Mouse (Mus musculus): ENCODE measurements around the gene Dclk2.

Dclk2 gene

DNA sequence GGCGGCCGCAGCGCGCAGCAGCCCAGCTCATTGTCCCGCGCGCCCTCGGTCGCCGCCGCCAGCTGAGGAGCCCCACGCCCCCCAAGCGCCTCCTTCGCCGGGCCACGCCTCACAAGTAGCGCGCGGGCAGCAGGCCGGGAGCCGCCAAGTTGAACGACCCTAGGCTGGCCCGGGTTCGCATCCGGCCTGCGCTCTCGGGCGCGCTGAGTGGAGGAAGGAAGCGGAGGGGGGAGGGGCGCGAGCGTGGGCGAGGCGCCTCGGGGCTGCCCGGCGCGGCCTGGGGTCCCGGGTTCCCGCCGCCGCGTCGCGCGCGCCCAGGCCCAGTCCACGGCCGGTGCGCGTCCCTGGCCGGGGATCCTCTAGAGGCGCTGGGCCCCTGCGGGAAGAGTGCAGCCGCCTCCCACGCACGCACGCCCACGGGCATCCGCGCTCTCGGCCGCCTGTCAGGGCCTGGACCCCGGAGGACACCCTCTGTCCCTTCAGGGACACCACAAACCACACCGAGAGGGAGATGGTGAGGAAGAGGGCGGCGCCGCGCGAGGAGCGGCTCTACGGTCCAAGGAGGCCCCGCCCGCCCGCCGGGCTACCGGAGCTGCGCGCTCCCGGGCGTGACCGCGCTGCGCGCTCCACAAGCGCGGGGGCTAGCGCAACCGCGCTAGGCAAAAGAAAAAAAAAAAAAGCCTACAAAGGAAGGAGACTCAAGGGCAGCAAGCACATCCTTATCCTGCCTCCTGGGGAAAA lies at the start of gene Dclk2:
Gene Dclk2 (minus strand): TSS at position 510 of the 741 bp plus-strand sequence.
- peak; percentile 29 for DNase-seq (ENCODE audit: low read depth)

DNA sequence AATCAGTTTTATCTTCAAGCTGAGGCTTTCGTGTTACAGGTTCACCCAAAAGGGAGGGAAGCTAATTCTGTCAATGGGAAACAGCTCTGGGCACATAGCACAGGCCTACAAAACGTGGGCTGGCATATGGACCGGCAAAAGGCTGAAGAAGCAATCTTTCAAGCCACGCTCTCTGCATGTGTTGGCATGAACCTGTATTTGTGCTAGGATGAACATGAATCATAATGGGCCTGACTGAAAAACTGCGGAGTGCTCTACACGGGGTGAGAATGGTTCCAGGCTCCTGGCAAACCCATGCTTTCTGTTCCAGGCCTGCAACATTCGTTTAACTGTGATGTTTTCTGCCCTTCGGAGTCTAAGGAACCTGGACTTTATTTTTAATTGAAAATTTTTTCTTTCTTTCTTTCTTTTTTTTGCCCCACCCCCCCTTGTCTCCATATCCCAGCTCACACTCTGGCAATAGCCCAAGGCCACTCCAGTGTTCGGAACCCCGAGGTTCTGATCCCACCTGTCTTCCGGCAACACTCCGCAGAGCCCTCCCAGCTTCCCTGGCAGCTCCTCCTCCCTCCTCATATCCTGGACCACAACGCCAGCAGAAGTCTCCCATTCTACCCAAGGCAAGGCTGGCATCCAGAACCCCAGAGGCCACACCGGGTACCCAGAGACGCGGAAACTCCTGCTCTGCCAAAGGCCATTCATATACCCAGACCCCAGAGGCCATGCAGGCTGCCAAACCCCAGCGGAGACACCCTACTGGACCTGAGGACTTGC lies 42.2 kb upstream of the Dclk2 start:
- DNase-seq (ENCODE audit: low read depth), result no peak

DNA sequence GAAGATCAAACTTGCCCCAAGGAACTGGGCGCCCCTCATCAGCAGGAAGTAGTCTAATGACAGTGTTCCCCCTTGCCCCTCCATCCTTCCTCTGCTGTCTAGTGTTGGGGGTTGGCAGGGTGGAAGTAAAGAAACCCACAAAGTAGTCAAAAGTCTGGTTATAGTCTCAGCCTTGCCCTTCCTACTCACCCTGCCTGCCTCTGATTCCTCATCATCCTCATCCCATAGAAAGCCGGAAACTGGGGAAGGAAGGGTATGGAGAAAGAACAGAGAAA lies 40.7 kb upstream of the Dclk2 start:
- no peak for DNase-seq (ENCODE audit: low read depth)

DNA sequence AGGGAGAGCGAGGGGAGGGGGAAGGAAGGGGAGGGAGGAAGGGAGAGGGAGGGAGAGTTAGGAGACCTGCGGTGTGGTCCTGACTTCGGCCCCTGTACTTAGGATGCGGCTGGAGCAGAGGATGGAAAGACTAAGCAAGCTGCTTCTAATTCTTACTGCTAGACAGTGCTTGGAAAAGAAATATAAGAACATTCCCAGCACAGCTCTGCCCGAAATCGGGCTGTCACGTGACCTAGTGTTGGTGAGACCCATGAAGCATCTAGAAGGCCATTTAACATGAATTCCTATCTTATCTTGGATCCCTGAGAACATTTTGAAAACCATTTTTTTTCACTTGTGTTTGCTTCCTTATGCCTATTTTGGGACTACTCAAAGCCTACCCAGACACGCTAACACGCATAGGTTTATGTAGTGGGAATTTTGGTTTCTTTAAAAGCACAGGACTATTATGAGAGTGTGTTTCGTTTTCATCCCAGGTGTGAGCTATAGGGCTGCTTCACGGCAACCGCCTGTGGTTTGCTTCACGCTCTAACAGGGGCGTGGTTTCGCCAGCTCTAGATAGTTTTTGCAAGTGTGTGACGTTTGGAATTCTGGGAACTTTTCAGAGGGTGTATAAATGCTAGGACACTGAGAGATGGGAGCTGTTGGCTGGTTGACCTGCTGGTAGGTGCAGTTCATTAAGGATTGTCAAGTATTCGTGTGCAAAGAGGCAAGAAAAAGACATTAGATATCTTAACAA lies 40.2 kb upstream of the Dclk2 start:
- DNase-seq (ENCODE audit: low read depth), result no peak

DNA sequence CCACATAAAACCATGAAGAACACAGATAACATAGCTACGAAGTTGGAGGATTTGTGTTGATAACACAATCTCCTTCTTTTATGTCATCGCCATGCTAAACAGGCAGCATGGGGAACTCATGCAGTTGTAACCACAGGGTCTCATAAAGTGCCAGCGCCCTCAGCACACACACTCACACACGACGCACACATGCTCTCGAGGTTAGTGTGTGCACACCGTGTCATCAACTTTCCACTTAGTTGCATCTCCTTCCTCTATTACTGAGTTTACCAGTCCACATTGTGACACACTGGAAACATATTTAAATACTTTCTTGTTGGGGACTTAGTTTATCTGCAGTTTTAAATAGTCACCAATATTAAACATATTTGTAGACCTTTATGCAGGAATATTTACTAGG lies 38.4 kb upstream of the Dclk2 start:
- no peak for DNase-seq (ENCODE audit: low read depth)

DNA sequence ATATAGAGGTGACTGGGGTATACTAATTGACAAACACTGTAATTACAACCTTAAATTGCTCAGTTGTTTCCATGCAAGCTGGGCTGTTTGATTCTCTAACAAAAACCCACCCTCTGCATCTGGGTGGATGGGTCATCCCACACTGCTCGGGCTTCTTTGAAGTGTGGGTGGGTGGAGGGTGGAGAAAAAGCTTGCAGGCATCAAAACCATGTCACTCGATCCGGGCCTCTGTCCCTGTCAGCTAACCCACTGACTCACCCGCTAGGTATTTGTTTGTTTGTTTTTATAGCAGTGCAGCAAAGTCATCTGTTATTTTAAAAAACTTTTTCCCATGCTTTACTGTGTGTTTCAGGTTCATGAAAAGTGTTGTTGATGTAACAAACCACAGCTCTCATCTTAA lies 34.7 kb upstream of the Dclk2 start:
- no peak for DNase-seq (ENCODE audit: low read depth)

DNA sequence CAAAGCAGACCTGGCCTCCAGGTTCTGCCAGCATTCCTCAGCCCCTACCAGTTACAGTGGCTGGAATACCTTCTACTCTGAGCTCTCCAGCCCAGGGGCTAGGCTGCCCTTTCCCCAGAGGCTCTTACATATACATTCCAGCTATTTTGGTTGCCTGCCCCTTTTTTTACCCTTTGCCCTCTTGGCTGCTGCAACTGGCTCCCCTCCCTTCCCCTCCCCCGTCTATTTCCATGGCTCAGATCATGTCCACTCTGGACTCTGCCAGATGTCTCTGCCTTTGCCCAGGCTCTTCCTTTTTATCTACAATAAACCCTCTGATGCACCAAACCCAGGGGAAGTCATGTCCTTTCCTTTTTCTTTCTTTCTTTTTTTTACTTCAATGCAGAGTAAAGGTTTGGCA lies 33.9 kb upstream of the Dclk2 start:
- no peak for DNase-seq (ENCODE audit: low read depth)

DNA sequence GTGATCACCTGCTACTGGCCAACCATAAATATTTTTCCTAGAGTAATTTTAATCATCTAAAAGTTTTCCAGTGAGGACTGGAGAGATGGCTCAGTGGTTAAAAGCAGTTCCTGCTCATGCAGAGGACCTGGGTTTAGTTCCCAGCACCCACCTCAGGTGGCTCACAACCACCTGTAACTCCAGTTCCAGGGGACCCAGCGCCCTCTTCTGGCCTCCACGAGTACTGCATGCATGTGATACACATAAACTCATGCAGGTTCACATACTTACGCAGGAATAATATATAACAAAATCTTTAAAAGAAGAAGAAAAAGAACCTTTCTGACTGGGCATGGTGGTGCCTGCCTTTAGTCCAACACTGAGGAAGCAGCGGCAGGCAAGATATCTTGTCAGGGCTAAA lies 33.2 kb upstream of the Dclk2 start:
- DNase-seq (ENCODE audit: low read depth), result no peak

DNA sequence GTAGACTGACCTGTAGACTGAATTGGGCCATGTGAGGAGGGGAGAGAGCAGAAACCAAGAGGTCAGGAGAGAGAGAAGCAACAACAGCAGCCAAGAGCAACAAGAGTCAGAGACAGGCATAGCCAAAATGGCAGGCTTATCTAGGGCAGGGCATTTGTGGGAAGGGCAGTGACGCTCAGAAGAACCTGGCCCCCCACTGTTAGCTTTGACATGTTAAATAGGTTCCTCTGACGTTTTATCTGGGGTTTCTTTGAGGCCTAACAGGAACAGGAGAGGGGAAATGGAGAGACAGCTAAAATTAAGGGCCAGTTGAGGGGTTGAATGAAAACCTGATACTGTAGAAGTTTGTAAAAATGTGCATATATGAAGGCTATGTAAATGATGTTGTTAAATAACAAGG lies 30.0 kb upstream of the Dclk2 start:
- DNase-seq (ENCODE audit: low read depth), result no peak

DNA sequence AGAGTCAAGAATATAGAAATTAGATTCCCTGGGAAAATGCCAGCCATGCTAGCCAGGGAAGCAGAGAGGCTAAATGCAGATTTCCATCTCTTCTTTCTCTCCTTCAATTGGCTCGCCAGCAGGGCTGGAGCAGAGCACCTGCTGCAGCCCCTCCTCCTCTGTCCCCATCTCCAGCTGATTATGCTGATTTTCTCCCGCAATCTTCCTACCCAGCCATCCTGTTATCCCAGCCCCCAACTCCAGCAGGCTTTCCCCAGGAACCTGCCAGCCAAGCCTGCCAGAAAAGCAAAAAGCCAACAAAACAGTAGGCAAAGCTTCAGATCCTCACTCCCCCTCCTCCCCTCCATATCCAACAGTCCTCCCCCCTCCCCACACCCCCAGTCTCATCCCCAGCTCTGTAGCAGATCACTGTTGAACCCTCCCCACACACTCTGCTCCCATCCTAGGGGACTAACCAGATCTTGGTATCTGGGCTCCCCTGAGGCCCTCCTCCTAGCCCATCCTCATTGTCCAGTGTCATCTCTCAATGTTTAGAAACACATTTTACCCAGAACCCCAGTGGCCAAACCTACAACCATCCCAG lies 15.7 kb upstream of the Dclk2 start:
- DNase-seq (ENCODE audit: low read depth), result no peak

DNA sequence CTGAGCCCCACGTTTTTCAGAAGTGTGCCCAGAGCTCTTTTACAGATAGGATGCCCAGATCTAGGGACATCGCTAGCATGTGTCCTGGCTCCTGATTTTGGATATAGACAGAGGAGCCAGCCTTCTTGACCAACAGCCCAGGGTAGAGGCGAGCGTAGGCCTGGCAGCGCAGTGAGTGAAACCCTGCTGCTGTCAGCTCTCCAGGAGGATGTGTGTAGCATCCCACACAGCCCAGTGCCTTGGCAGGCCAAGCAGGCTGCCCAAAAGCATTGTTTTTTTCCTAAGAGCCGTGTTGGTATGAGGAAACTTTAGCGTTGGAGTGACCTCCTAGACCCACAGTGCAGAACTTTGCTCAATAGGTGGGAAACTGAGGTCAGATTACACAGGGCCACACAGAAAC lies 12.8 kb upstream of the Dclk2 start:
- DNase-seq (ENCODE audit: low read depth), result no peak

DNA sequence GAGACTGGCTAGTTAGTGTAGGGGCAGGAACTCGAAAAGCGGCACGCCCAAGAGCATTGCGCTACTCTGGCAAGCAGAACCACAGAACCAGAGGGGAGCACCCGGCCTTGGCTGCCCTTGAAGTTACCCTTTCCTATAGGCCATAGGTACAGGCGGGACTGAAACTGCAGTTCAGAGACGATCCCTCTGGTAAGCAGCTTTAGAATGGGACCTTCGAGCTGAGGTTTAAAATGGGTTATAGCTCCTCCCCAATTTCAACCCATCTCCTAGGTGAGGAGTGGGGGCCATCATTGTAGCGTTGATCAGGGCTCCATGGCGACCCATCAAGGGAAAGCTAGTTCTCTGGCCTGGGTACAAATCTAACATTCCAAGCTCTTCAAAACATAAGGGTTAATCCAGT lies 3.0 kb upstream of the Dclk2 start:
- no peak for DNase-seq (ENCODE audit: low read depth)

DNA sequence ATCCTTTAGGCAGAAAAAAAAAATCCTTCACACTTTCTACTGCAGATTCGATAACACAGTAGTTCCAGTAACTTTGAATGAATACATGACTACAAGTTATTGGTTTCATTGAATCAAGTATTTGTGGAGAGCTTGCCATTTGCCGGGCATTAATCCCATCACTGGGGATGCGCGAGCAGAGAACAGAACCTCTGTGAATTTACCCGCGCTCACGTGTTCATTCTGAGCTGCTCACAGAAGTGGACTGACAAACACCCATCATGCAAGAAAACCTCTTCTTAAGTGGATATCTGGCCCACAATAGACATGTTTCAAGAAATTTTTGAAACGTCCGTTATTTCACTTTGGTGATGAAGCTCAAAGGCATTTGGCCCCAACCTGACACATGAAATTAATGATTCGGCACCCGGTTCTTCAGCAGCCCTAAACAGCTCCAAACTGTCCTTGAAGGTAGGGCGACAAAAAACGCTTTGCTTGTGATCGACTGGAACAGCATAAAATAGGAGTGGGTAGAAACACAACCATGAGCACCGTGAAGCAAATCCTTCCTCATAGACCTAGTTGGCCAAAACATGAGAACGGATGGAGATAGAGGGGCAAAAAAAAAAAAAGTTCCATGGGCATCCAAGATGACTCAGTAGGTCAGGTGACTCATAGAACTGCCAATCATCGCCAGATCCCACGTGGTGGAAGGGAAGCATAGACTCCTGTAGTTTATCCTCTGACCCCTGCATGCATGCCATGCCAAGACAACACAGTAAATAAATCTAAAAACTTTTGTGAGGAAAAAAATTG lies 726 bp upstream of the Dclk2 start:
- peak; percentile 13 for DNase-seq (ENCODE audit: low read depth)

DNA sequence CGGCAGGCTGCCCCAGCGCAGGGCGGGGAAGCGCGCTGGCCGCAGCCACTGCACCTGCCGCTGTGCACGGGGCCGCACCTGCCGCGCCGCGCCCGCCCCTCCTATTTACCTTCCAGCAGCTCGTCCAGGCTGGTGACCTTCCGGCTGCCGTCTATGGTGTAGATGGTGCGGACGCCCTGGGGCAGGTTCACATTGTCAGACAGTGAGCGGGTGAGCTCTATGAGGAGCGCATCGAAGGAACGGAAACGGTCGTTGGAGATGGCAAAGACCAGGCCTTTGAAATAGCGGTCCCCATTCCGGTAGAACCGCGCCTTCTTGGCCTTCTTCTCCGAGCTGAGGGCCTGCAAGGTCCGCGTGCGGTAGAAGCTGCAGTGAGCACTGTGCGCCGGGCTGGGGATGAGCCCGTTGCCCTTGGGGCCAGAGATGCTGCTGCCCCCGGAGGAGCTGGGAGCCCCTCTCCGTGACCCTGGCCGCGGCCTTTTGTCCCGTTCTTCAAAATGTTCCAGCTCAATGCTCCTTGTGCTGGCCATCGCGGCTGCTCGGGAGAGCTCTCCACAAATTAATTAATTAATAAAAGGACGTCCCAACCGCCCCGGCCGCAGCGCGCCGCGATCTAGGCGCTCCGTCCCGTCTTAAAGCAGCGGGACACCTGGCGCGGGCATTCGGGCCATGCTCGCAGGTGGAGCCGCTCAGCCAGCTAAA lies 860 bp downstream of the Dclk2 start:
- DNase-seq (ENCODE audit: low read depth), result peak; percentile 16

DNA sequence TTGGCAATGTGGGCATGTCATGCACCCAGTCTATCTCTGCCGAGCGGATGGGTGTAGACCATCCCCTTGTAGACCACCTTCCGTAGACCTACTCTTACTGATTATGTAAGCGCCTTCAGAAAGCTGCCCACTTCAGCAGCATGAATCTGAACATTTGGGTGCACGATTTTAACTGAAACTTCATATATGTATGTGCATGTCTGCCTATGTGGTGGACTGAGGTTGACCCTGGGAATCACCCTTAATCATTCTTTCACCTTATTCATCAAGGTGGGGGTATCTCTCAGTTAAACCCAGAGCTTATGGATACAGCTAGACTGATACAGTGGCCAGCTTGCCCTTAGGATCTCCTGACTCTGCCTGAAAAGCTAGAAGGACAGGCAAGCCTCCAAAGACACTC lies 3.6 kb downstream of the Dclk2 start:
- DNase-seq (ENCODE audit: low read depth), result no peak

DNA sequence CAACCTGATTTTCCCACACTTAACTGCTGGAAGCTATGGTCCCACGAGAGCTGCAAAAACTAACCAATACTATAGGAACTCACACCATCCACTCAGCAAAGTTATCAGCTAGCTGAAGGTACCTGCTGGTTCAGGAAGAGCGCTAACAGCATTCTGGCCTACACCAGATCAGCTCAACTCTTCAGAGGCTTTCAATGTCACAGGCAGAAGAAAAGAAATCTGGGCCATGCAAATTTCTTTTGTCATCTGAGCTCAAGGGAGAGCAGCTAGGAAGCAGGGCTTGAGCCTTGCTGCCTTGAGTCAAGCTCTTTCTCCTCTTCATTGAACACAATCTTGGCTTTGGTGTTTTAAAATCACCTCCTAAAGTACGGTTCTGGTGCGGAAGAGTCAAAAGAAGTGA lies 4.0 kb downstream of the Dclk2 start:
- no peak for DNase-seq (ENCODE audit: low read depth)

DNA sequence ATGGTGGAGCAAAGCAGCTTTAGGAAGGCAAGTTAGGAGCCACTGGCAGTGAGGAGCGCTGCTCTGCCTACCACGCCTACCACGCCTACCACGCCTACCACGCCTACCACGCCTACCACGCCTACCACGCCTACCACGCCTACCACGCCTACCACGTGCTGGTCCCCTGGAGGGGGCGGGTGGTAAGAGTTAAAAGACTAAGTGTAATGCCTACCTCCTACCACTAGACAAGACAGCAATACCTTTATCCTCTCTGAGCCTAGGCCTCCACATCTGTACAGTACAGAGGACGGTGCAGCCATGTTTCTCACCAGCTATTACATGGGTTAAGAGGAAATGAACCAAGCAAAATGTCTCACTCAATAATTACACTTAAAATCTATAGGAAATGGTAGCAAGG lies 5.4 kb downstream of the Dclk2 start:
- DNase-seq (ENCODE audit: low read depth), result no peak

DNA sequence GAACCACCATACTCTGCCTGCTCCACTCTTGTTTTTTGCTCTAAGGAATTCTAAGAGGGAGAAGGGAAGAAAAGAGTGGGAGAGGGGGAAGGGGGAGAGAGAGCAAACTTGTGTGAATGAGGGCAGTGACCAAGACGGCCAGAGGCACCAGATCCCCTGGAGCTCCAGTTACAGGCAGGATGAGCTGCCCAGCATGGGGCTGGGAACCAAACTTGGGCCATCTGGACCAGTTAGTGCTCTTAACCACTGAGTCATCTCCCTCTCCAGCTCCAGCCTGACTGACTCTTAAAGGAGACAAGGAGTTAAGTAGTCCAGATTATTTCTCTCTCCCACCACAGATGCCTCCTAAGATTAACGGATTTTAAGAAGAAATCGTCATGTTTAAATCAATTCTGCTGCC lies 6.3 kb downstream of the Dclk2 start:
- no peak for DNase-seq (ENCODE audit: low read depth)

DNA sequence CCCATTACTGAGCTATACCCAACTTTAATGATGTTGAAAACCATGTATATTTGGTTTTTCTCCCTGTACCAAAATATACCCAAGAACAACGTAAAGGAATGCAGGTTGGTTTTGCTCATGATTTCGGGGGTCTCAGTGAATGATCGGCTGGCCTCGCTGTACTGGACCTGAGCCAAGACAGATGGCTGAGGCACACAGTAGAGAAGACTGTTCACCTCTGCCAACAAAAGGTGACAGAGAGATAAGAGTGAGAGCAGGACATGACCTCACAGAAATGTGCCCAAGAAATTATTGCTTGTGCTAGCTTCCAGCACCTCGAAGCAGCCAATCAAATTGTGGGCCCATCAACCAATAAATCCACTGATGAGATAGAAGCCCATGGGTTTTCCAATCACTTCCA lies 22.3 kb downstream of the Dclk2 start:
- DNase-seq (ENCODE audit: low read depth), result no peak

DNA sequence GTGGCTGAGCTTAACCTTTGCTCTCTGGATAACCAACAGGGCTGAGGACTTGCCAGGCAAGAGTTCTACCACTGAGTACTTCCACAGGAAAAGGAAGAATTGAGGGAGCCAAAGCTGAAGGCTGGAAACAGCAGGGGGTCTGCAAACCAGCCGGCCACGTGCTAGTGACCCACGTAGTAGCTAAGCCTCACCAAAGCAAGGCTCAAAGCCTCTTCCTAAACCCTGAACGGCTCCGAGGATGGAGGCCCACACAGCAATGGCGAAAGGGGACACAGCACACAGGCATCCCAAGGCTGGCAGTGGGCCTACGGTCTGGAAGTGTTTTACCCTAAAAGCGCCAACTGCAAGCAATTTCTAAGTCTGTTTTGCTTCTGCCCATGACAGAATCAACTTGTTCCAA lies 23.1 kb downstream of the Dclk2 start:
- DNase-seq (ENCODE audit: low read depth), result no peak

DNA sequence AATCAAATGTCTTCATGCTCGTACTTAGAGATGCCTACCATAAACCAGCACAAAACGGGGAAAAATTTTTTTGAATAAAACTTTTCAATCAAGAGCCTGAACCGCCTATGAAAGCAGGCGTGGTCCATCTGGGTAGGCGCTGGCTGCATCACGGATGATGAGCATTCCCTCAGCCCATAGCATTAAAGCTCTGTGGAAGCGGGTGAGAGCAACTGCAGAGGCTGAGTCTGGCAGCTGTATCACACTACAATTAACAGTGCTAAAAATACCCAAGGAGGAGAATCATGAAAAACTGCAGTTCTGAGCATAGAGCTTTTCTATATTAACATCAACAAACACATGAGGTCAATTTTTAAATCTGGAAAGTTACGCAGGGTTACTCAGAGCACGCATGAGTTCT lies 23.6 kb downstream of the Dclk2 start:
- DNase-seq (ENCODE audit: low read depth), result no peak

DNA sequence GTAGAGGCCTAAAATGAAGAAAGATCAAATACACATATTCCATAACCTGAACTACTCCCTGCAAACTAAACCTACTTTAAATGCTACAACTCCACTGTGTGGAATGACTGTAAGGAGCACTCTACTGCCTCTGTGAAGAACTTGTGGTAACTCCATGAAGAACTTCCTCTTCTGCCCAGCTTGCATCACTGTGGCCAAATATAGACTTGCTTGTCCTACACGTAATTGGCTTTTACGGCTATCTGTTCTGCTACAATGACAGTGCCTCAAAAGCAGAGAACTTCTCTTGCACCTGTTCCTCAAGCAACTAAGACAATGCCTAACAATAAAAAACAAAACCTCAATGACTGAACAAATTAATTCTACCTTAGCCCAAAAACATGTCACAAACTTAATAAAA lies 26.2 kb downstream of the Dclk2 start:
- peak; percentile 37 for DNase-seq (ENCODE audit: low read depth)
